Mouse (Mus musculus) brain, embryonic 14.5 days (tissue): ENCODE measurements at regions not wholly inside any gene's neighbourhood (a gene's known extent, or its start where the extent isn't known, plus 50 kb on each side); places are given as distances from the start of the nearest gene placed in this dataset.

ENCODE experiments used
- CTCF ChIP-seq: fragments of 200-500 bp; IDR thresholded peaks from 2 replicates; pipeline ENCODE4 v1.5.1; 2012; ENCODE audit warnings: inconsistent platforms, mild to moderate bottlenecking, moderate library complexity, borderline replicate concordance; ENCODE audit not compliant: insufficient read depth, insufficient read length; ENCODE audit errors: extremely low read depth
- POLR2A ChIP-seq: fragments of 200-500 bp; IDR thresholded peaks from 2 replicates; pipeline ENCODE4 v1.6.1; 2012; ENCODE audit warnings: mild to moderate bottlenecking, inconsistent platforms, borderline replicate concordance; ENCODE audit not compliant: poor library complexity, insufficient read depth, insufficient read length, severe bottlenecking; ENCODE audit errors: extremely low read depth

- TF ChIP-seq CTCF: no peak
- no peak for TF ChIP-seq POLR2A
These were observed 184.2 kb downstream of the Bcl2l11 start for GRCm38 (mm10) chr2:128310081-128310480.
